Mouse (Mus musculus) stomach, embryonic 16.5 days (tissue): ENCODE data around the gene Fam173a. TPM values are rescaled to one million over a fixed set of nuclear protein-coding genes. Genes with fewer than 3 reads are reported as not detected.
"Not testable (repeated sequence)": the region's sequence is repeated elsewhere in the genome, so short reads cannot be mapped to it uniquely, and the experiment has no call there.

Experiments used
- ATAC-seq: fragments of 200-750 bp; cut with Nextera tagmentation; 2 replicates; pipeline ENCODE4 v1.8.0; 2017; ENCODE audit warnings: moderate number of reproducible peaks, moderate TSS enrichment; ENCODE audit not compliant: insufficient read depth, low FRiP score
- H3K27ac ChIP-seq: fragments of 300-500 bp; sonication (generic); 2 replicates; pipeline ENCODE4 v1.5.1; 2014; ENCODE audit warnings: low read length
- H3K27me3 ChIP-seq: fragments of 300-500 bp; sonication (generic); 2 replicates; pipeline ENCODE4 v1.6.1; 2014; ENCODE audit warnings: low read length, control low read depth, mixed read lengths; ENCODE audit not compliant: control insufficient read depth, insufficient read depth
- H3K36me3 ChIP-seq: fragments of 300-500 bp; sonication (generic); 2 replicates; pipeline ENCODE4 v1.6.1; 2014; ENCODE audit warnings: low read length; ENCODE audit not compliant: control insufficient read depth, insufficient read depth
- H3K4me1 ChIP-seq: fragments of 300-500 bp; sonication (generic); 2 replicates; pipeline ENCODE4 v1.6.1; 2014; ENCODE audit warnings: low read length, control low read depth, mixed read lengths; ENCODE audit not compliant: control insufficient read depth, insufficient read depth
- H3K4me2 ChIP-seq: fragments of 300-500 bp; sonication (generic); 2 replicates; pipeline ENCODE4 v1.6.1; 2014; ENCODE audit warnings: low read depth, low read length, mixed read lengths
- H3K4me3 ChIP-seq: fragments of 300-500 bp; sonication (generic); replicated peaks from 2 replicates; pipeline ENCODE4 v1.5.1; 2014; ENCODE audit warnings: mild to moderate bottlenecking, low read length
- H3K9ac ChIP-seq: fragments of 300-500 bp; sonication (generic); 2 replicates; pipeline ENCODE4 v1.6.1; 2014; ENCODE audit warnings: low read length
- H3K9me3 ChIP-seq: fragments of 300-500 bp; sonication (generic); replicated peaks from 2 replicates; pipeline ENCODE4 v1.6.1; 2016; ENCODE audit warnings: low read length, control low read depth; ENCODE audit not compliant: control insufficient read depth
- whole genome bisulfite sequencing: fragments of 180-500 bp; shearing (Covaris S2); extraction: QIAGEN DNeasy Blood & Tissue Kit; methylation state at CpG from one replicate; pipeline ENCODE4 v1.1.7; 2014; 5-methylcytosine and 5-hydroxymethylcytosine counted together
- microRNA-seq: library from miRNA; unstranded; fragments of <30 nt; microRNA quantifications from one replicate; pipeline ENCODE4, GENCODE M21; 2016
- polyA plus RNA-seq: library from polyadenylated mRNA; unstranded; fragments of >200 nt; fragmentation: Nextera tagmentation; extraction: Ambion mirVana; gene quantifications from 2 replicates; pipeline ENCODE4 v1.2.1, GENCODE M21; 2015

The Fam173a gene
- polyA plus RNA-seq, 1 experiment from 2014 or later = 102 TPM

- Histone ChIP-seq H3K27me3 (no peaks in the 10 kb centered on the region), H3K4me2 (no peak overlapping the region), H3K36me3 (no peaks in the 10 kb centered on the region), H3K9ac (no peak overlapping the region), H3K27ac (no peak overlapping the region), H3K9me3 (no peaks in the 10 kb centered on the region), H3K4me3 (no peak overlapping the region), H3K4me1 (no peaks in the 10 kb centered on the region)
- 89% methylated on average over 9 of the region's 9 CpGs for WGBS
- no peak for ATAC-seq
Measured at GRCm38 (mm10) chr17:25743831-25744230, 48.9 kb downstream of the Fam173a start.

- not testable (repeated sequence) for H3K4me1 ChIP-seq, H3K27me3 ChIP-seq, H3K9ac ChIP-seq, H3K4me3 ChIP-seq, H3K4me2 ChIP-seq, H3K36me3 ChIP-seq, ATAC-seq, H3K9me3 ChIP-seq, H3K27ac ChIP-seq
- WGBS = 74% methylated on average over 12 of the region's 12 CpGs
Measured at GRCm38 (mm10) chr17:25741471-25741870, 51.2 kb downstream of the Fam173a start.

Small RNA genes within 50 kb of the gene (microRNA-seq; reads per million reads assigned to microRNA genes)
- gene Gm25083 (not detected), gene Mir3082 (not detected), gene Mir6966 (not detected)

Other genes starting within 250 kb of the Fam173a start
- gene Sox8, start 222.2 kb downstream of the Fam173a start, polyA plus RNA-seq = 3.0 and 3.3 TPM in 2 replicates
- 27.0 and 28.9 TPM in 2 replicates for gene Lmf1, start 213.8 kb downstream of the Fam173a start, polyA plus RNA-seq
- 0.85 and 1.0 TPM in 2 replicates for gene Gng13, start 75.7 kb downstream of the Fam173a start, polyA plus RNA-seq
- 22.9 and 25.1 TPM in 2 replicates for gene Chtf18, start 65.5 kb downstream of the Fam173a start, polyA plus RNA-seq
- 17.5 and 18.9 TPM in 2 replicates for gene Rpusd1, start 65.2 kb downstream of the Fam173a start, polyA plus RNA-seq
- gene Mslnl, start 56.9 kb downstream of the Fam173a start, polyA plus RNA-seq = 0.05 and 0.14 TPM in 2 replicates
- gene Msln, start 38.5 kb downstream of the Fam173a start, polyA plus RNA-seq = 77.0 and 104 TPM in 2 replicates
- gene Narfl, start 19.1 kb downstream of the Fam173a start, polyA plus RNA-seq = 28.3 and 28.6 TPM in 2 replicates
- 49.8 and 54.2 TPM in 2 replicates for gene Haghl, start 7.2 kb downstream of the Fam173a start, polyA plus RNA-seq
- gene Ccdc78, start 6.3 kb downstream of the Fam173a start, polyA plus RNA-seq = 0.12 TPM in 1 of 2 replicates, not detected in the other
- gene AC134908.4, start 2.8 kb upstream of the Fam173a start, polyA plus RNA-seq = 1.2 TPM in 1 of 2 replicates, not detected in the other
- gene Metrn, start 4.2 kb upstream of the Fam173a start, polyA plus RNA-seq = 25.4 and 28.0 TPM in 2 replicates
- 2.6 and 2.8 TPM in 2 replicates for gene Fbxl16, start 16.2 kb upstream of the Fam173a start, polyA plus RNA-seq
- gene Wdr24, start 30.7 kb upstream of the Fam173a start, polyA plus RNA-seq = 24.7 and 28.6 TPM in 2 replicates
- 56.7 and 58.1 TPM in 2 replicates for gene Jmjd8, start 36.0 kb upstream of the Fam173a start, polyA plus RNA-seq
- gene Stub1, start 40.5 kb upstream of the Fam173a start, polyA plus RNA-seq = 312 and 314 TPM in 2 replicates
- 2.5 and 2.8 TPM in 2 replicates for gene Rhbdl1, start 44.4 kb upstream of the Fam173a start, polyA plus RNA-seq
- 2.7 and 3.4 TPM in 2 replicates for gene Gm20683, start 48.9 kb upstream of the Fam173a start, polyA plus RNA-seq
- gene Rhot2, start 52.0 kb upstream of the Fam173a start, polyA plus RNA-seq = 22.4 and 23.5 TPM in 2 replicates
- 20.9 and 22.1 TPM in 2 replicates for gene Wdr90, start 68.6 kb upstream of the Fam173a start, polyA plus RNA-seq
- gene Mcrip2, start 75.9 kb upstream of the Fam173a start, polyA plus RNA-seq = 41.5 and 49.4 TPM in 2 replicates
- gene Mettl26, start 82.2 kb upstream of the Fam173a start, polyA plus RNA-seq = 57.1 and 63.8 TPM in 2 replicates
- gene Wfikkn1, start 88.0 kb upstream of the Fam173a start, polyA plus RNA-seq = 0.42 and 0.56 TPM in 2 replicates
- gene Rab40c, start 126.8 kb upstream of the Fam173a start, polyA plus RNA-seq = 26.3 and 27.7 TPM in 2 replicates
- 57.2 and 62.0 TPM in 2 replicates for gene Pigq, start 152.0 kb upstream of the Fam173a start, polyA plus RNA-seq
- gene Nhlrc4, start 152.1 kb upstream of the Fam173a start, polyA plus RNA-seq = 0.12 and 0.66 TPM in 2 replicates
- gene A930017K11Rik, start 159.7 kb upstream of the Fam173a start, polyA plus RNA-seq = 0.11 and 0.31 TPM in 2 replicates
- gene Capn15, start 192.9 kb upstream of the Fam173a start, polyA plus RNA-seq = 21.6 and 23.3 TPM in 2 replicates